Mouse (Mus musculus) urinary bladder, postnatal 36 days (tissue): ENCODE measurements around the gene Trex1.

Experiments used
- DNase-seq, 2 experiments: peaks; one replicate each; pipeline ENCODE4 v3.0.0; 2022; ENCODE audit warnings: low spot score in 2 of 2, mixed read lengths in 1 of 2

Trex1 gene

GRCm38 (mm10) chr9:109087987-109088386 is 28.5 kb upstream of the Trex1 start:
- peak in 1 of 2 experiments; percentile 34 for DNase-seq

DNA sequence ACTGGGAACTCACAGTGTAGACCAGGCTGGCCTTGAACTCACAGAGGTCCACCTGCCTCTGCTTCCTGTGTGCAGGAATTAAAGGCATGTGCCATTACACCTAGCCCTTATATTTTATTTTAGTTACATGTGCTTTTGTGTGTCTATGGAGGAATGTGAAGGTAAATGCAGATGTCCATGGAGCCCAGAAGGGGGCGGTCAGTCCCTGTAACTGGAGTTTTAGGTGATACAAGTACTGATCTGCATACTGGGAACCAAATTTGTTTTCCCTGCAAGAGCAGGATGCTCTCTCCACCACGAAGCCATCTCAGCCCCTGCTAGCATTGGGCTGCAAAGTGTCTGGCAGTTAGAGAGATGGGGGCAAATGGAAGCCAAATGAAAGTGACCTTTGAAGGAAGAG is 25.4 kb upstream of the Trex1 start:
- no peak for DNase-seq

- peak; percentile 74 to 86 for DNase-seq
These were observed 22.7 kb upstream of the Trex1 start, which contains the start of the genes Ccdc51 and Tma7 for GRCm38 (mm10) chr9:109082124-109082800. Gene Ccdc51 (plus strand): TSS chr9:109082493. Gene Tma7 (minus strand): TSS chr9:109082587.

GRCm38 (mm10) chr9:109081749-109082123 is 22.2 kb upstream of the Trex1 start:
- no peak for DNase-seq

DNA sequence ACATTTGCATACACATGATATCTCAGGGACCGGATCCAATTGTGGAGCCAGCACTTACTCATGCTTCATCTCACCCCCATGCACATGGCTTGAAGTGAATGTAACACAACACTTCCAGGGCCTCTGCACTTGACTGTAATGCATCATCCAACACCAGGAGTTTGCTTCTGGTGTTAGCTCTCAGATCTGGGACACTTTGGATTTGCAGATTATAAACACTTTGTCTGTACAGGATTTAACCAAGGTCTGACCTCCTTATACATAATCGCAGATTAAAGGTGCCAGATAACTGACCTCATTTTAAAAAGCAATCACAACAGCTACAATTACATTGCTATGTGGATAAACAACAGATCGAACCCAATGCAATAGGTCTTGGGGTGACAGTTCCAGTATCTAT is 21.0 kb upstream of the Trex1 start:
- no peak for DNase-seq

DNA sequence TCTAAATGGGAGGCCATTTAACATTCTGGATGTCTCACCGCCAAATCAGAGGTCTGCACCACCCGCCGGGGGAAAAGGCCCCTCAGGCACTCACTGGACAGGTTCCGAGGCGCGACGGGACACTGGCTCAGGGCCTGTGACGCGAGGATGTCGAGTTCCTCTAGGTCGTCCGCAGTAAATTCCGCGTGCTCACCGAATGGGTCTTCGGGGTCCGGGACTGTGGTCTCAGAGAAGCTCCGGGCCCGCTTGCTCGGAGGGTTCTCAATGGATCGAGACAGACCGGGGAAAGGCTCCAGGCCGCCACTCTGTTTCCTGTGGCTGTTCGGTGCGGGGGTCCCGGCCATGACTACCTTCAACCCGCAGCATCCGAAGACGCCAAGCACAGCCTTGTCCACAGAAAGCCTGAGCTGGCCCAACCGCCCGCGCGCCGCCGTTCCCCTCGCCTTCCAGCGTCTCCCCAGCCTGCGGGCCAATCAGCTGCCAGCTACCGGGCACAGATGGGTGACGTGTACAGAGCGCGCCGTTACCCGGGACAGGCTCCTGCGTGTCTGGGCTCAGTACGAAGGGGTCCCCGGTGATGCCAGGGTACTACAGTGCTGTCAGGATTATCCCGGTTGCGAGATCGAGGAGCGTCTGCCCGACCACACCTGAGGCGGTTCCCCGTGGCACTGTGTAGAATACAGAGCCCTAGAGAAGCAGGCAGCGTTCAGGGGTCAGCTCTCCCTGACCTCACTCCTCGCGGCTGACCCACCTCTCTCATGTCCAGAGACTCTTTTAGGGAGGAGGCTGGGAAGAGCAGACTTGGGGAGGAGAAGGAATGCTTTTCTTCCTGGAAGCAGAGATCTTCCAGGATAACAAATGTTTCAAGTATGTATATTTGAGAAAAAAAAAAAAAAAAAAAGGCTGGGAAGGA is 14.4 kb upstream of the Trex1 start, which contains the start of gene Atrip:
Gene Atrip, minus strand, starts transcription at position 464 of the 913 bp plus-strand sequence.
- DNase-seq: peak; percentile 81 to 90

DNA sequence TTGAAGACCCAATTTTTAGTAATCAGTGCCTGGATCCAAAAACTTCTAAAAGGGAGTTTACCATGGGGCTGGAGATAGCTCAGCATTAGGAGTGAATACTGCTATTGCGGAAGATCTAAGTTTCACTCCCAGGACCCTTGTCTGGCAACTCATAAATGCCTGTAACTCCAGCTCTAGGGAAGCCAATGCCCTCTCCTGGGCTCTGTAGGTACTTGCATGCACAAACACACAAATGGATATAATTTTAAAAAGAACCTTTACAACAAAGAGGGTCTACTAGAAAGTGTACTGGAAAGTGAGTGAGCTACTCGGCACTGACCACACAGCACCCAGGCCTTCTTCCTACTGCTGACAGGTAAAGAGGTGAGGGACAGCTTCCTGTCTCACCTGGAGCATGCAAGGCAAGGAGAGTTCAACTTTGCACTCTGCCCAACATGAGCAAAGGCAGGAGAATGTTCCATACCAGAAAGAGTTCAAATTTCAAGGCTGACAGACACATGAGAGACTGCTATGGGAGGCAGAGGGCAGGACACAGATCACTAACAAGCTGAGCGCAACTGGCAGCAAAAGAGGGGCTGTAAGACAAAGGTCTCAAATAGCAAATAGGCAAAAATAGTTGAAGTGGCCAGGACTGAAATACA is 8.7 kb upstream of the Trex1 start:
- no peak for DNase-seq

GRCm38 (mm10) chr9:109060898-109061295 is 1.4 kb upstream of the Trex1 start:
- no peak for DNase-seq

DNA sequence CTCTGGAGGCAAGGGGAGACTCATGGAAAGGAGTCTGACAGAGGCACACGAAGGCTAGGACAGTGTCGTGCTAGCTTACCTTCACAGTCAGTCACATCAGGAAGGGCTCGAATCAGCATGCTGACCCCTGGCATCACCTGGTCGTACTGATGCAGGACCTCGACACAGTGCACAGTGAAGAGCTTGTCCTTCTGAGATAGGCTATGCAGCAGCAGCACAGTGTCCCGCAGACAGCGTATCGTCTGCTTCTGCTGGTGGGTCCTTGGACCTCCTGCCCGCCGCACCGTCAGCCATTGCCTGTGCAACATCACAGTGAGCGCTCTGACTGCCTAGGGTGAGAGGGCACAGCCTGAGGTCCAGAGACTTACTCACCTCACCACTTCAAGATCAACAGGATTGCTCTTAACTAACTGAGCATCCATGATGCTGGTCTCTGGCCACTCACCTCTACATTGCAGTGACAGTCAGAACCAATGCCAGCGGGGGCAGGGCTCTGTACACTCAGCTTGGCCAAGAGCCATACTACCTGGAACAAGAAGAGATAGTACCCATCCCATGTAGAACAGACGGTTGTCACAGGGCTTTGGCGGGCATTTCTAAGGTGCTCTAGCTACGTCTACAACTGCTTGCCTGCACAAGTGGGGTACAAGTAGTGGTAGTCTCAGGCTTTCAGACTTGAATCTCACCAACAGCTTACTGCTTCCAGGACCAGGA is 807 bp upstream of the Trex1 start:
- no peak for DNase-seq

GRCm38 (mm10) chr9:109058006-109058765 is 1.3 kb downstream of the Trex1 start:
- no peak for DNase-seq

- DNase-seq: no peak
These were observed 2.0 kb downstream of the Trex1 start for GRCm38 (mm10) chr9:109057543-109057942.

DNA sequence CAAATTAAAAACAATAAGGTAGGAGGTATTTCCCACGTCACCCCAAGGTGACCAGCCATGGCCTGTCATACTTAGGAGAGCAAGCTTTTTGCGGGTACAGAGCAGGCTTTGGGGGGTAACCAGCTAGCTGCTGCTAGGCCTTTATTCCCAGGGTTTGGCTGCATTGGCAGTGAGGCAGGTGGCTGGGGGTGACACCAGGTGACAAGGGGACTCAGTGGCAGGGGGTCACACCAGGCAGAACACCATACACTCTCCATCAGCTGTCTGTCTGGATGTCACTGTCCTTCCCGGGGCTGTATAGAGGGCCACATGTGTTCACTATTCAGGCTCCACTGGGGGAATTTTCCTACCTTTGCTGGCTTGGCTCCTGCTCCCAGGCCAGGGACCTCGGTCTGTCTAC is 2.6 kb downstream of the Trex1 start:
- DNase-seq: no peak

GRCm38 (mm10) chr9:109056081-109056690 is 3.3 kb downstream of the Trex1 start:
- DNase-seq: no peak

GRCm38 (mm10) chr9:109055271-109056030 is 4.1 kb downstream of the Trex1 start:
- no peak for DNase-seq

DNA sequence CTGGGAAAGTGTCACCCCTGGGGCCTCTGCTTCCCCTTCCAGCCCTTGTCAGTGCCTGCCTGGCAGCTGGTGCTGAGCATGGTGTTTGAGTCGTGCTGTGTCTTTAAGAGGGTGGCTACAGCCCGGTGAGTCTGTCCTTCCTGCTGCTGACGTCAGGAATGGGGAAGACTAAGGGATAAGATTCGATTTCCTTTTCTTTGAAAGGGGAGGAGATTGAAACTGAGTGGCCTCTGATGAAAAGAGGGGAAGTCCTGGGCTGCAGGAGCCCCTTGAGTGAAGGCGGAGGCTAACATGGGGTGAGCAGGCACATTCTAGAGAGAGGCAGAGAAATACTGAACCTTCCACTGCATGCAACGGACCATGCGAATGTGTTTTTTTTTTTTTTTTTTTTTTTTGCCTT is 4.8 kb downstream of the Trex1 start:
- peak; percentile 52 to 67 for DNase-seq

- DNase-seq: no peak
These were observed 5.7 kb downstream of the Trex1 start for GRCm38 (mm10) chr9:109053851-109054250.

GRCm38 (mm10) chr9:109053366-109053765 is 6.2 kb downstream of the Trex1 start:
- DNase-seq: no peak

DNA sequence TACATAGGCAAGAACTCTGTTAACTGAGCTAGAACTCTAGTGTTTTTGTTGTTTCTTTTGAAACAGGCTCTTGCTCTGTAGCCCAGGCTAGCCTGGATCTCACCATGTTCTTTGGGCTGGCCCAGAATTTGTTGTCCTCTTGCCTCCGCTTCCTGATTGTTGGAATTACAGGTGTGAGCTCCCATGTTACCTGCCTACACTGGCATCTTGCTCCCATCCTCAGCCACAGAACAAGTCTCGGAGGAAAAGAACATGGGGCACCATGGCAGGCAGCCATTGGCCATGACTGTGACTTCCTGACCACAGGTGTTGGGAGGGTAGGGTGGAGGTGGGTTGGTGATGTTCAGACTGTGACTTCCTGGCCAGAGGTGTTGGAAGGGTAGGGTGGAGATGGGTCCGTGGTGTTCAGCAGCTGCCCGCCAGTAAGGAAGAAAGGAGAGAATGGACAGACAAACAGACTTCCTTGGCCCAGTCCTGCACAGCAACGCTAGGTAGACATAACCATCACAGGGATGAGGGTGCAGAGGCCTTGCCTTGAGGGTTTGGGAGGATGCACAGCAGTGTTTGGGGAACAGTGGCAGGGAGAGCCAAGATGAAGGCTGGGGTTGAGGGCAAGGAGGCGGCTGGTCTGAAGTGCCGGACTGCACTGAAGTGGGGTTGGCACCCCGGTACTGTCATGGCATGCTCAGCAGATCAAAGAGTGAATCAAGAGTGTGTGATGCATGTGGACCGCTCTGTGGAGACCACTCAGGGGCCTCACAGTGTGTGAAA is 6.9 kb downstream of the Trex1 start:
- DNase-seq: no peak
